Mouse (Mus musculus): ENCODE data around the gene Hip1r.

The Hip1r gene

GRCm38 (mm10) chr5:123973299-123974178, at the start of gene Hip1r:
Hip1r (plus strand) TSS chr5:123973628.
- DNase-seq (ENCODE audit: low read depth, low spot score): peak; percentile 90

GRCm38 (mm10) chr5:123927118-123927517, 46.3 kb upstream of the Hip1r start, which contains the start of gene Gm43518:
Gm43518 (plus strand) TSS chr5:123927418.
- no peak for DNase-seq (ENCODE audit: low read depth, low spot score)

GRCm38 (mm10) chr5:123930508-123930989, 42.9 kb upstream of the Hip1r start, which contains the start of gene Ccdc62:
Ccdc62 (plus strand) TSS chr5:123930679.
- DNase-seq (ENCODE audit: low read depth, low spot score): peak; percentile 98

GRCm38 (mm10) chr5:123931131-123931530, 42.3 kb upstream of the Hip1r start:
- DNase-seq (ENCODE audit: low read depth, low spot score): peak; percentile 26

- DNase-seq (ENCODE audit: low read depth, low spot score): no peak
Observed at GRCm38 (mm10) chr5:123932927-123933326, 40.5 kb upstream of the Hip1r start.

GRCm38 (mm10) chr5:123933556-123933955, 39.9 kb upstream of the Hip1r start:
- no peak for DNase-seq (ENCODE audit: low read depth, low spot score)

- peak; percentile 68 for DNase-seq (ENCODE audit: low read depth, low spot score)
Observed at GRCm38 (mm10) chr5:123933957-123934591, 39.4 kb upstream of the Hip1r start.

- DNase-seq (ENCODE audit: low read depth, low spot score): no peak
Observed at GRCm38 (mm10) chr5:123935931-123936330, 37.5 kb upstream of the Hip1r start.

- DNase-seq (ENCODE audit: low read depth, low spot score): peak; percentile 78
Observed at GRCm38 (mm10) chr5:123938479-123938878, 34.9 kb upstream of the Hip1r start.

- DNase-seq (ENCODE audit: low read depth, low spot score): no peak
Observed at GRCm38 (mm10) chr5:123946546-123946945, 26.9 kb upstream of the Hip1r start.

- DNase-seq (ENCODE audit: low read depth, low spot score): peak; percentile 55
Observed at GRCm38 (mm10) chr5:123947041-123947761, 26.2 kb upstream of the Hip1r start.

- DNase-seq (ENCODE audit: low read depth, low spot score): no peak
Observed at GRCm38 (mm10) chr5:123952365-123953045, 20.9 kb upstream of the Hip1r start.

- DNase-seq (ENCODE audit: low read depth, low spot score): no peak
Observed at GRCm38 (mm10) chr5:123957213-123957612, 16.2 kb upstream of the Hip1r start.

- no peak for DNase-seq (ENCODE audit: low read depth, low spot score)
Observed at GRCm38 (mm10) chr5:123959018-123959417, 14.4 kb upstream of the Hip1r start.

- no peak for DNase-seq (ENCODE audit: low read depth, low spot score)
Observed at GRCm38 (mm10) chr5:123960129-123960528, 13.3 kb upstream of the Hip1r start.

GRCm38 (mm10) chr5:123961046-123961445, 12.4 kb upstream of the Hip1r start:
- no peak for DNase-seq (ENCODE audit: low read depth, low spot score)

- no peak for DNase-seq (ENCODE audit: low read depth, low spot score)
Observed at GRCm38 (mm10) chr5:123964208-123964607, 9.2 kb upstream of the Hip1r start.

GRCm38 (mm10) chr5:123966759-123967158, 6.7 kb upstream of the Hip1r start:
- DNase-seq (ENCODE audit: low read depth, low spot score): no peak

- no peak for DNase-seq (ENCODE audit: low read depth, low spot score)
Observed at GRCm38 (mm10) chr5:123968468-123968867, 5.0 kb upstream of the Hip1r start.

- DNase-seq (ENCODE audit: low read depth, low spot score): no peak
Observed at GRCm38 (mm10) chr5:123969216-123969615, 4.2 kb upstream of the Hip1r start.

GRCm38 (mm10) chr5:123970576-123970975, 2.9 kb upstream of the Hip1r start:
- no peak for DNase-seq (ENCODE audit: low read depth, low spot score)

Measured in A20 (cell line).